Mouse (Mus musculus) 416B (cell line): Measurements from ENCODE around the gene Olfr155.
A peak's percentile ranks its signal among the peaks of the same experiment; 100 is the strongest.

ENCODE experiments used
- DNase-seq: peaks from one replicate; pipeline ENCODE4 v3.0.0; 2011; ENCODE audit warnings: low read depth

Gene Olfr155

DNA sequence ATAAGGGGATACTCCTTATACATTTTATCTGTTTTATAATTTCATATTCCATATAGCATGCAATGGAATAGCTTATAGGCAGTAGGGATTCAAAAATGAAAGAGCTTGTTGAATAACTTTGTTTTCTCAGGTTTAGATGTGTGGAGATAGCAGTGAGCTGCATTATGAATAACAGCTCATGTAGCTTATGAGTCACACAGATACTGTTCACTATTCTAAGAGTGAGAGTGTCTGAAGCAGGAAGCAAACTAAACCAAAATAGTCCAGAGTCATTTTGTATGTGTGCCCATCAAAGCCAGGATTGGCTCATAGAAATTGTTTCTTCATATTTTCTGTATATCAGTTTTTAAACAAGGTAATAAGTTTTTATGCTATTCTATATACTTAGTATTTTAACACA lies 45.8 kb downstream of the Olfr155 start:
- DNase-seq: peak; percentile 53

DNA sequence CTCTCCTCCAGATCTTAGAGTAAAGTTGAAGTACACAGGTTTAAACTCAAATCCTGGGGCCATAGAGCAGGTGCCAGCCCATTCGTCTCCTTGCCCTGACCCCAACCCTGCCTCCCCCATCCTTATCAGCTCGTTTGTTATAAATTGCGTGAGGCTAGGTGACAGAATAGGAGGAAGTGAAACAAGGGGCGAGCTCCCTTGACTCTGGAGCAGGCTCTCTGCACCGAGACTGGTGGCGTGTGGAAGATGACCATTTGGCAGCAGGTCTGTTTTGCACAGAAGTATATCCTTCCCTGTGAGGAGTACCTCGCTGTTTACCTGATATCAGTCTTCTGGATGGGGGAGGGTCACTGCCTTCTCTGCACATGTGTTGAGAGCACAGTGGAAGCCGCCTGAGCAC lies 47.8 kb downstream of the Olfr155 start:
- DNase-seq: no peak

DNA sequence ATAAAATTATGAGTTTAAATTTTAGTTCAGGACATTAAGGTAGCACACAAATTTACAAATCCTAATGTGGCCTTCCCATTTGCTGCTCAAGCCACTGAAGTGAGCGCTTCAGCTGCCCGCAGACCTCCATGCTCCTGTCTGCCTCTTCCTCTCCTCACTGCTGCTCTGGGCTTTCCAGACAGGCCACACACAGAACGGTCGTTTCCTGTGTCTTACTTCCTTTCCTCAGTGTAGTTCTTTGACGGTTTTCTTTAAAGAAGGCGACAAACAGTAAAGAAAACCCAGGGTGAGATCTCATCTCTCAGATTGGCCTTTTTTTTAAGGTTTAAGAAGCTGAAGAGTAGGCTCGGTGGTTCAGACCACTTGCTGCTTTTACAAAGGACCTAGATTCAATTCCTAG lies 52.3 kb downstream of the Olfr155 start:
- DNase-seq: peak; percentile 31

DNA sequence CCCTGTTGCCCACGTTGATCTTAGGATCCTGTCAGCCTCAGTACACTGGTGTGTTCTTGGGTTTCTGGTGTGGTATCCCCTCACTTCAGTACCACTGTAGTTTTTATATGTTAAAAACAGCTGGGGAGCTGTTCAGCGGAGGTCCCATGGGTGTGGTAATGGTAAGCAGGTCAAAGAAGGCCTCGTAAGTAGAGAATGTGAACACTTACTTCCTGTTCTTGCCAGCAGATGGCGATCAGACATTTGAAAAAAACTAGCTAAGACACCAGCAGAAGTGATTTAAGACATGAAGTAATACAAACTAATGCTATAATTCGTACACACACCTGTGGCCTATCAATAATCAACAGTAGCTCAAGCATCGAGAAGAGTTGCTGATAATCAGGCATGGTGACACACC lies 55.1 kb downstream of the Olfr155 start:
- DNase-seq: peak; percentile 83
